Mouse (Mus musculus): Measurements from ENCODE around the gene Tfip11.
"Not testable (repeated sequence)": the region's sequence is repeated elsewhere in the genome, so short reads cannot be mapped to it uniquely, and the experiment has no call there.

Tfip11 gene

GRCm38 (mm10) chr5:112289819-112290535 is 36.2 kb upstream of the Tfip11 start:
- DNase-seq (ENCODE audit: low read depth, low spot score): no peak

GRCm38 (mm10) chr5:112290536-112290880 is 35.6 kb upstream of the Tfip11 start:
- no peak for DNase-seq (ENCODE audit: low read depth, low spot score)

GRCm38 (mm10) chr5:112291866-112292265 is 34.3 kb upstream of the Tfip11 start:
- DNase-seq (ENCODE audit: low read depth, low spot score): no peak

GRCm38 (mm10) chr5:112292343-112292980 is 33.7 kb upstream of the Tfip11 start:
- DNase-seq (ENCODE audit: low read depth, low spot score): no peak

- DNase-seq (ENCODE audit: low read depth, low spot score): no peak
Measured at GRCm38 (mm10) chr5:112293800-112294199, 32.4 kb upstream of the Tfip11 start.

- DNase-seq (ENCODE audit: low read depth, low spot score): no peak
Measured at GRCm38 (mm10) chr5:112294696-112295095, 31.5 kb upstream of the Tfip11 start.

GRCm38 (mm10) chr5:112295162-112295561 is 31.0 kb upstream of the Tfip11 start:
- DNase-seq (ENCODE audit: low read depth, low spot score): no peak

GRCm38 (mm10) chr5:112295564-112295963 is 30.6 kb upstream of the Tfip11 start:
- DNase-seq (ENCODE audit: low read depth, low spot score): no peak

- no peak for DNase-seq (ENCODE audit: low read depth, low spot score)
Measured at GRCm38 (mm10) chr5:112296404-112297181, 29.6 kb upstream of the Tfip11 start.

- DNase-seq (ENCODE audit: low read depth, low spot score): no peak
Measured at GRCm38 (mm10) chr5:112297257-112297656, 28.9 kb upstream of the Tfip11 start.

GRCm38 (mm10) chr5:112298226-112298988 is 27.8 kb upstream of the Tfip11 start:
- peak; percentile 16 for DNase-seq (ENCODE audit: low read depth, low spot score)

GRCm38 (mm10) chr5:112299399-112299798 is 26.8 kb upstream of the Tfip11 start:
- no peak for DNase-seq (ENCODE audit: low read depth, low spot score)

GRCm38 (mm10) chr5:112300112-112300511 is 26.0 kb upstream of the Tfip11 start:
- DNase-seq (ENCODE audit: low read depth, low spot score): no peak

- DNase-seq (ENCODE audit: low read depth, low spot score): no peak
Measured at GRCm38 (mm10) chr5:112300721-112301308, 25.3 kb upstream of the Tfip11 start.

GRCm38 (mm10) chr5:112301694-112302093 is 24.5 kb upstream of the Tfip11 start:
- no peak for DNase-seq (ENCODE audit: low read depth, low spot score)

GRCm38 (mm10) chr5:112302310-112302709 is 23.8 kb upstream of the Tfip11 start:
- no peak for DNase-seq (ENCODE audit: low read depth, low spot score)

GRCm38 (mm10) chr5:112305842-112306241 is 20.3 kb upstream of the Tfip11 start:
- no peak for DNase-seq (ENCODE audit: low read depth, low spot score)

- DNase-seq (ENCODE audit: low read depth, low spot score): no peak
Measured at GRCm38 (mm10) chr5:112313222-112313885, 12.8 kb upstream of the Tfip11 start.

- DNase-seq (ENCODE audit: low read depth, low spot score): no peak
Measured at GRCm38 (mm10) chr5:112316468-112316867, 9.7 kb upstream of the Tfip11 start.

- no peak for DNase-seq (ENCODE audit: low read depth, low spot score)
Measured at GRCm38 (mm10) chr5:112317328-112317727, 8.8 kb upstream of the Tfip11 start.

GRCm38 (mm10) chr5:112319343-112319742 is 6.8 kb upstream of the Tfip11 start:
- DNase-seq (ENCODE audit: low read depth, low spot score): not testable (repeated sequence)
